Mouse (Mus musculus) gastrocnemius, postnatal 25 days (tissue): ENCODE measurements around the gene D430041D05Rik. TPM values are rescaled to one million over a fixed set of nuclear protein-coding genes. Genes with fewer than 3 reads are reported as not detected.

ENCODE experiments used
- DNase-seq: peaks from one replicate; pipeline ENCODE4 v3.0.0; 2022
- total RNA-seq, 2 experiments: library from RNA; stranded (reverse); gene quantifications; 1 replicate in 1 of 2; 2 replicates in 1 of 2; pipeline ENCODE4 v1.2.3; 2021

The D430041D05Rik gene
- total RNA-seq, 2 experiments from 2014 or later = 0.54 to 1.5 TPM

GRCm38 (mm10) chr2:104351415-104352203 lies 59.2 kb downstream of the D430041D05Rik start:
- DNase-seq = no peak

GRCm38 (mm10) chr2:104337619-104338018 lies 73.2 kb downstream of the D430041D05Rik start:
- DNase-seq = no peak

DNA sequence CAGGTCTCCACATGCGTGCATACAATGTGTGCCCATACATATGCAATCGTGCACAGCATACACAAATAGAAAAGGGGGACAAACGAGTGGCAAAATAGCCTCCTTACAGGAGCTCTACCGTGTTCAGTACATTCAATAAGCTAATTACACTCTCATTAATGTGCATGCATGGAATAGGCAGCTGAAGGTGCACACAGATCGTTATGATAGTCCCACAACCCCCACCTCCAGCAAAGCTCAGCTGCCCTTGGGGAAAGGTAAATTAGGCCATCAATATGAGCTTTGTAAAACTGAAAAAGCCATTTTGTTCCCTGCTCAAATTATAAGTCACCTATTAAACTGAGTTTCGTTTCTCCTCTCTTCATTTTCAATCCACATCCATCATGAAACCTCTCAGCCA lies 75.0 kb downstream of the D430041D05Rik start:
- DNase-seq = no peak

GRCm38 (mm10) chr2:104333952-104334351 lies 76.9 kb downstream of the D430041D05Rik start:
- no peak for DNase-seq

GRCm38 (mm10) chr2:104332707-104333106 lies 78.1 kb downstream of the D430041D05Rik start:
- DNase-seq = no peak

DNA sequence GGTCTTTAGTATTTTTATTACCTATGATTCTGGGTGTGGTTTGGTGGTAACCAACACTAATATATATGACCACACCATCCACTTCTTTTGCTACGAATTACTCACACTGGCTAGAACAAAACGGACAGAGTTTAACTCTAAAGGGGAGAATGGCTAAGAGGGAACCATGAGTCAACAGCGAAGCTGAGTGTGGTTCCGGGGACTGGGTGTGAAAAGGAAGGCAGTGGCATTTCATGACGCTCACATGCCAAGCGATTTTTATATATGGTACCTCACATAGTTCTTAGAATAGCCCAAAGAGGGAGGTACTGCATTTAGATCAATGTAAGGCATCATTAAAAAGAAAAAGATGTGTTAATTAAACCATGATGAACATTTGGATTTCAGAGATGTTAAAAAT lies 79.6 kb downstream of the D430041D05Rik start:
- no peak for DNase-seq

DNA sequence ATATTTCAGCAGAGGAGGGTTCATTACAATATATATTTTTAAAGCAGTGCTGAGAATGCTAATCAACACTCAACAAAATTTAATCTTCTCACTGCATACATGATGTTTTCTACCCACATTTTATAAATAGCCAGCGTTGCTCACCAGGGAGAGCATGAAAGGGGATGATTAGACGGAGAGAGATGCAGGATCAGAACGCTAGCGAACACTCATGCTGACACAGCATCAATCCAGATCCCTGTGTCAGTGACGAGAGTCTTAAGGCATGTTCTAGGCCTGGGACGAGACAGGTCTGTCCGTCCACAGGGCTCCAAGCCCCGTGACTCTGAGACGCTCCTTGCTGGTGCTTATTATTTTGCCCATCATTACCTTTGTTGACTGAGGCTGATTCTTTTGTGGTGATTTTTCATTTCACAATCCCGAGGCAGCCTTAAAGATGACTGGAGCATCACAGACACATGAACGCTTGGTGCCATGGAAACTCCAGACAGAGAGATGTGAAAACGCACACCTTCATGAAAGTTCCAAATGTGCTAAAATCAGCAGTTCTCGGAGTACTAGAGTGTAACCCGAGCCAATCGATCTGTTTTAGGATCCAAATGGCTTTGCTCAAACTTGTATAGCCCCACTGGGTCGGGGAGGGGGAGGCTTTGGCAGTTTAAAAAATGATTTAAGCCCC lies 83.6 kb downstream of the D430041D05Rik start:
- no peak for DNase-seq

- DNase-seq = no peak
Measured at GRCm38 (mm10) chr2:104323773-104324172, 87.0 kb downstream of the D430041D05Rik start.

DNA sequence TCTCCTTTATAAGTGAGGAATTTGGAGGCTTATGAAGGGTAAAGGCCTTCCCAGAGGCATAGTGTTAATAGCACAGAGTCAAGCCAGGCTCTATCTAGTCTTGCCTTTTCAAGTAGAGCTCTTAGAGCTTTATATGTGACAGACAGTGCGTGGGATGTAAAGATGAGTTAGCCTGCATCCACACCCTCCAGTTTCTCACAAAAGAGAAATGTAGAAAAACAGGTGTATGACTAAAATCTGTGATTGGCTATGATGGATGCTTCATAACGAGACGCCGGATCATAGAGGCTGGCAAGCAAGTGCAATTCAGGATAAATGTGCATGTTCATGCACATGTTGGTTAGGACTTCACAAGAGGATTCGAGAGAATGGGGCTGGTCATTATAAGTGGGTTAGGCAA lies 87.5 kb downstream of the D430041D05Rik start:
- no peak for DNase-seq

DNA sequence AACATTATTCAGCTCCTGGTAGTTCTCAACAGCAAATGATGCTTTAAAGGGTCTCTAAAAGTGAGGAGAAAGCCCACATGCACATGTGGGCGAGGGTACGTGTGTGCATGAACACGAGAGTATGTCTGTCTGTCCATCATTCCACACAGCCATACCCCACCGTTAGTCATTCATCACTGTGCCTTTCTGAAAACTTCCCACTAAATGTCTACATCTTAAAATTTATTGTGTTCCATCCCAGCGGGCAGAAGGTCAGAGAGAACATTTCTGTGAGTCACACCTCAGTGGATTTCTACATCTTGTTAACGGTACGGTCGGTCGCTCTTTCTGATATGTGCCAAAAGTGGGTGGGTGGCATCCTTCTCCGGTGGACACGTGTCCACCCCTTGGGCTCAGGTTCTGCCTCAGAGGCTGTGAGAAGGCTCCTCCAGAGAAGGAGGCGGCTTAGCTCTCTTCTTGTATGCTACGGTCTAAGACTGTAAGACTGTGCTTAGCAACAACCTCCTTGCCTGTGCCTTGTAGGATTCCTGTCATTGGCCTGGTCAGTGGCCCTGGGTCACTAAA lies 90.7 kb downstream of the D430041D05Rik start:
- no peak for DNase-seq

DNA sequence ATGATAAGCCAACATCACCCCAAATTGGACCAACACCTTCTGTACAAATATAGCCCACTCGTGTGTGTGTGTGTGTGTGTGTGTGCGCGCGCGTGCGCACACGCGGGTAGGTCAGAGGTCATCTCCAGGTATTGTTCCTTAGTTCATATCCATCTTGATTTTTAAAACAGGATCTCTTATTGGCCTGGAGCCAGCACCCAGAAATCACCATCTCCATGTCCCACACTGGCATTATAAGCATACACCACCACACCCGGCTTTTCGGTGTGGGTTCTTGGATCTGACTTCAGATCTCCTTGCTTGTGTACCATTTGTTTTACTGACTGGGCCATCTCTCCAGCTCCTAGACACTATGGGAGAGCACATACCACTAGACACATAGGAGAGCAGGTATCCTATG lies 91.4 kb downstream of the D430041D05Rik start:
- no peak for DNase-seq

DNA sequence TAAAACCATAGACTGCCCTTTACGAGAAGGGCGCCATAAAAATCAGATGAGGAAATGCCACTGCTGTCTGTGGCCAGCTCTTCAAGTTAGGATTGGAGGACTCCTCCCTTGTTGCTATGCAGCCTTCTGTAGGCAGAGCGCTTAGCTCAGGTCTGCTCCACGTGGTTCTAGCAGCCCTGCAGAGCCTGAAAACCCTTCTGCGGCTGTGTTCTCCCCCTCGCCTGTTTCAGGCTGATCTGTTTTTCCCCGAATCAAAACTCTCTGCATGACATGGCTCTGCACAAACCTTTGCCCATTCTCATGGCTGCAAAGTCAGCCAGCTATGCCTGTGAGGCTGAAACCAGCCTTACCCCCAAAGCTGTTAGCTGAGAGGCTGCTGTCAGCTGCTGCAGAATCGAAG lies 91.9 kb downstream of the D430041D05Rik start:
- DNase-seq = no peak

- DNase-seq = no peak
Measured at GRCm38 (mm10) chr2:104318259-104318658, 92.6 kb downstream of the D430041D05Rik start.

DNA sequence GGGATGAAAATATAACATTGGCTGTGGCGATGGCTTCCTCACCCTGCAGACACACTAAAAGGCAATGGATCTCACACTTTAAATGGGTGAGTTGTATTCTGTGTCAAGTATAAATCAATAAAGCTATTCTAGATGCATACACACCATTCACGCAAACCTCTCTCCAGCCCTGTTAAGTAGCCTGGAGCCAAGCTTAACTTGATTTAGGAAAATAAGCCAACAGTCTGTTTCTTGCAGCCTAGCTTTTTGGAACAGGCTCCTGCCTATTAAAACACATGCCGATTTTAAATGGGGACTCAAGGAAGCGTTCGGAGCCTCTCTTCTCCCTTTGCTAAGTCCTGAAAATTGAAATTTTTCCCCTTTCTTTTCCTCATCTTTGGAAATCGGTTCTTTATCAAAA lies 93.2 kb downstream of the D430041D05Rik start:
- no peak for DNase-seq

- DNase-seq = no peak
Measured at GRCm38 (mm10) chr2:104316483-104316882, 94.3 kb downstream of the D430041D05Rik start.

DNA sequence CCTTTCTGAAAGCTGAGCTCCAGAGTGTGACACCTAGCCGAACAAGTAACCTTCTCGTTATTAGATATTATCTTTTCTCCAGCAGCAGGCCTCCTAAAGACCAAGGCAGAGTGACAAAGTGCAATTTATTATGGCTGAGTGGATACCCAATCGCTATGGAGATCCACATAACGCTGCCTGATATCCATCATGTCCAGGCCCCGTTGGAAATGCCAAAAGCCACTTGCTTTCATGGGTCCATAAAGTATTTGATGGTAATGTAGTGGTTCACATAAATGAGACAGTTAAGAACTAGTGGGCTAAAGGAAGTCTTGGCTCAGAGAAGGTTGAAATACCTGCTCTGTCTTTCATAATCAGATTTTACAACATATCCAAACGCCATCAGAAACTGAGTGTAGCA lies 97.6 kb downstream of the D430041D05Rik start:
- no peak for DNase-seq

GRCm38 (mm10) chr2:104307102-104307501 lies 103.7 kb downstream of the D430041D05Rik start:
- no peak for DNase-seq

- no peak for DNase-seq
Measured at GRCm38 (mm10) chr2:104305722-104306121, 105.1 kb downstream of the D430041D05Rik start.

GRCm38 (mm10) chr2:104299912-104300311 lies 110.9 kb downstream of the D430041D05Rik start:
- DNase-seq = no peak

DNA sequence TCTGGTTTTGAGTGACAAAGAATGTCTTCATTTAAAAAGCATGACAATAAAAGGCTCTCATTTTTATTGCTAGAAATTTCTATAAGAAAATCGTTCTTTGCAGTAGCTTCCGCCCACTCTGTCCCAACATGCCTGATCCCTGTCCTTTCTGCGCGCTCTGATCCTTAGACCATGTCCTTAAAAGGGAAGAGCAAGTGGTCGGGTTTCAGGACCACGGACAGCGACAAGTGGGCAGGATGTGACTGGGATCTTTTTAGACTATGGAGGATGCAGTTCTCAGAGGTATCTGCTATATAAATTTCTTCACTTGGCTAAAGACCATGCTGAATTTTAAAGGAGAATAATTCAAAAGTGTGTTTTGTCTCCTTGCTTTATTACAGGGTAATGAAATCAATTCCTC lies 111.7 kb downstream of the D430041D05Rik start:
- no peak for DNase-seq

GRCm38 (mm10) chr2:104286821-104287220 lies 124.0 kb downstream of the D430041D05Rik start:
- no peak for DNase-seq

- no peak for DNase-seq
Measured at GRCm38 (mm10) chr2:104283401-104283955, 127.3 kb downstream of the D430041D05Rik start.

DNA sequence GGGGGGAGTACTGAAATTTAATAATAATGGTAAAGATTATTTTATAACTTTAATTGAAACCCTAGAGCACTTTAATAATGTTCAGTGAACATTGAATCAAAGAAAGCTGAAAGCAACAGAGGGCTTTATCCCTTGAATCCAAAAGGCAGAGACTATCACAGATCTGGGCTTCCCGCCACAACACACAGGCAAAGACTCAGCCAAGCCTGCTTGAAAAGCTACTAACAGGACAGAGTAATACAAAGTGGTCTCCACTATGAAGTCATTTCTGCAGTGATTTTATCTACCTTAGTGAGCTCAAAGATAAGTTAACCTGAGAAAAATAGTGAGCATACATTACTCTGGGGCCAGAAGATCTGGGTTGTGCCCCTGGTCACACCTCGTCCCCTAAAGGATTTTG lies 128.0 kb downstream of the D430041D05Rik start:
- no peak for DNase-seq
